Mouse (Mus musculus): ENCODE measurements around the gene Arf6. TPM values are rescaled to one million over a fixed set of nuclear protein-coding genes. Genes with fewer than 3 reads are reported as not detected.

The Arf6 gene
- polyA plus RNA-seq (2014; fragmentation: Nextera tagmentation; extraction: Ambion mirVana) = 48.2 and 53.3 TPM in 2 replicates

GRCm38 (mm10) chr12:69371854-69372671 is at the start of gene Arf6, which contains the start of gene Gm9887:
Gene Arf6 (plus strand): TSS chr12:69372150.
Gene Gm9887 (minus strand): TSS chr12:69372458.
- H3K4me2 ChIP-seq (ENCODE audit: low read length) = peak within 1 kb of the TSS; percentile 94
- peaks cover 21% of the 10 kb centered on the region for H3K36me3 ChIP-seq (ENCODE audit: control insufficient read depth, insufficient read depth, low read length)
- H3K27me3 ChIP-seq (replicated peaks; ENCODE audit: control insufficient read depth, insufficient read depth, low read length) = no peaks in the 10 kb centered on the region
- H3K27ac ChIP-seq (ENCODE audit: low read depth) = peak within 1 kb of the TSS; percentile 83
- H3K9ac ChIP-seq (ENCODE audit: low read length) = peak within 1 kb of the TSS; percentile 96
- H3K4me3 ChIP-seq (ENCODE audit: low read depth, low read length) = peak within 1 kb of the TSS; percentile 99
- DNase-seq (ENCODE audit: low spot score) (peak; percentile 96), ATAC-seq (replicated peaks; ENCODE audit: low FRiP score, low TSS enrichment, low read depth) (peak; percentile 95)
- peaks cover 26% of the 10 kb centered on the region for H3K4me1 ChIP-seq (replicated peaks; ENCODE audit: control insufficient read depth, insufficient read depth, low read length)
- no peaks in the 10 kb centered on the region for H3K9me3 ChIP-seq (ENCODE audit: control insufficient read depth, low read length)
- WGBS = under 1% methylated on average over 90 of the region's 121 CpGs

- H3K9me3 ChIP-seq (ENCODE audit: control insufficient read depth, low read length) = no peaks in the 10 kb centered on the region
- no peak overlapping the region for H3K27ac ChIP-seq (ENCODE audit: low read depth)
- H3K36me3 ChIP-seq (ENCODE audit: control insufficient read depth, insufficient read depth, low read length) = peaks cover 77% of the 10 kb centered on the region
- no peak overlapping the region for H3K4me3 ChIP-seq (ENCODE audit: low read depth, low read length)
- H3K4me2 ChIP-seq (ENCODE audit: low read length) = no peak overlapping the region
- WGBS = 92% methylated on average over 3 of the region's 3 CpGs
- no peak for ATAC-seq (replicated peaks; ENCODE audit: low FRiP score, low TSS enrichment, low read depth)
- H3K9ac ChIP-seq (ENCODE audit: low read length) = no peak overlapping the region
- H3K4me1 ChIP-seq (replicated peaks; ENCODE audit: control insufficient read depth, insufficient read depth, low read length) = no peaks in the 10 kb centered on the region
- no peak for DNase-seq (ENCODE audit: low spot score)
- H3K27me3 ChIP-seq (replicated peaks; ENCODE audit: control insufficient read depth, insufficient read depth, low read length) = no peaks in the 10 kb centered on the region
Measured at GRCm38 (mm10) chr12:69331187-69331586, 40.8 kb upstream of the Arf6 start.

DNA sequence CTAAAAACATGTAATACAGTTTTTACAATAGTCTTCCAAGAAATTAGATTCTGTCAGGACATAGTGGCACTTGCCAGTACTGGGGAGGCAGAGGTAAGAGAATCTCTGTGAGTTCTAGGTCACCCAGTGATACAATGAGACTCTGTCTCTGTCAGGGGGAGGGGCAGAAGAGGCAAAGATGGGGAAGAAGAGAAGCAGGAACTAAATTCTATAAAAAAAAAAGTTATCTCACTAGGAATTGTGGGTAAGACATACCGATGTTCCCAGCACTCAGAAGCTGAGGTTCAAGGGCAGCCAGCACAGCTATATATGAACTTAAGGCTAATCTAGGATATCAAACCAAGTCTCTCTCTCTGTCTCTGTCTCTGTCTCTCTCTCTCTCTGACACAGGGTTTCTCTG is 39.8 kb upstream of the Arf6 start:
- Histone ChIP-seq H3K4me3 (ENCODE audit: low read depth, low read length) (no peak overlapping the region), H3K27me3 (replicated peaks; ENCODE audit: control insufficient read depth, insufficient read depth, low read length) (no peaks in the 10 kb centered on the region), H3K4me2 (ENCODE audit: low read length) (no peak overlapping the region), H3K9ac (ENCODE audit: low read length) (no peak overlapping the region), H3K27ac (ENCODE audit: low read depth) (no peak overlapping the region), H3K4me1 (replicated peaks; ENCODE audit: control insufficient read depth, insufficient read depth, low read length) (no peaks in the 10 kb centered on the region), H3K9me3 (ENCODE audit: control insufficient read depth, low read length) (no peaks in the 10 kb centered on the region), H3K36me3 (ENCODE audit: control insufficient read depth, insufficient read depth, low read length) (peaks cover 78% of the 10 kb centered on the region)
- WGBS = 91% methylated on average over 1 of the region's 1 CpGs
- no peak for DNase-seq (ENCODE audit: low spot score)
- ATAC-seq (replicated peaks; ENCODE audit: low FRiP score, low TSS enrichment, low read depth) = no peak

- WGBS = 83% methylated on average over 2 of the region's 2 CpGs
- no peak overlapping the region for H3K4me3 ChIP-seq (ENCODE audit: low read depth, low read length)
- H3K36me3 ChIP-seq (ENCODE audit: control insufficient read depth, insufficient read depth, low read length) = peaks cover 82% of the 10 kb centered on the region
- H3K9me3 ChIP-seq (ENCODE audit: control insufficient read depth, low read length) = no peaks in the 10 kb centered on the region
- H3K27me3 ChIP-seq (replicated peaks; ENCODE audit: control insufficient read depth, insufficient read depth, low read length) = no peaks in the 10 kb centered on the region
- no peak overlapping the region for H3K27ac ChIP-seq (ENCODE audit: low read depth)
- no peak for ATAC-seq (replicated peaks; ENCODE audit: low FRiP score, low TSS enrichment, low read depth)
- H3K4me2 ChIP-seq (ENCODE audit: low read length) = no peak overlapping the region
- H3K4me1 ChIP-seq (replicated peaks; ENCODE audit: control insufficient read depth, insufficient read depth, low read length) = no peaks in the 10 kb centered on the region
- DNase-seq (ENCODE audit: low spot score) = no peak
- H3K9ac ChIP-seq (ENCODE audit: low read length) = no peak overlapping the region
Measured at GRCm38 (mm10) chr12:69333547-69333946, 38.4 kb upstream of the Arf6 start.

DNA sequence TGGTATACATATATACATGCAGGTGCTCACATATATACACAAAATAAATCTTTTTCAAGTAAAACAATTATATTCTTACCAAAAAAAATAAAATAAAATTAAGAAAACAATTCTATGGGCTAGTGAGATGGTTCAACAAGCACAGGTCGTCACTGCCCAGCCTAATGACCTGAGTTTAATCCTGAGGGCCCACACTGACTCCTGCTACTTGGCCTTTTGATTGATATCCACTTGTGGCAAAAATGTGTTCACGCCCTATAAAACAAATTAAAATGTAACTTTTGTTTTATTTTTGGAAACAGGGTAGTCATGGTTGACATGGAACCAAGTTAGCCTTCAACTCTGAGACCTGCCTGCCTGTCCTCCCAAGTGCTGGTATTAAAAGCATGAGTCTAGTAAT is 22.0 kb upstream of the Arf6 start:
- H3K4me1 ChIP-seq (replicated peaks; ENCODE audit: control insufficient read depth, insufficient read depth, low read length) = no peaks in the 10 kb centered on the region
- WGBS = 92% methylated on average over 2 of the region's 2 CpGs
- no peak overlapping the region for H3K27ac ChIP-seq (ENCODE audit: low read depth)
- peaks cover 87% of the 10 kb centered on the region for H3K36me3 ChIP-seq (ENCODE audit: control insufficient read depth, insufficient read depth, low read length)
- ATAC-seq (replicated peaks; ENCODE audit: low FRiP score, low TSS enrichment, low read depth) (no peak), DNase-seq (ENCODE audit: low spot score) (no peak)
- H3K4me2 ChIP-seq (ENCODE audit: low read length) = no peak overlapping the region
- no peaks in the 10 kb centered on the region for H3K27me3 ChIP-seq (replicated peaks; ENCODE audit: control insufficient read depth, insufficient read depth, low read length)
- H3K4me3 ChIP-seq (ENCODE audit: low read depth, low read length) = no peak overlapping the region
- no peaks in the 10 kb centered on the region for H3K9me3 ChIP-seq (ENCODE audit: control insufficient read depth, low read length)
- no peak overlapping the region for H3K9ac ChIP-seq (ENCODE audit: low read length)

- no peak overlapping the region for H3K9ac ChIP-seq (ENCODE audit: low read length)
- H3K9me3 ChIP-seq (ENCODE audit: control insufficient read depth, low read length) = no peaks in the 10 kb centered on the region
- peaks cover 77% of the 10 kb centered on the region for H3K36me3 ChIP-seq (ENCODE audit: control insufficient read depth, insufficient read depth, low read length)
- DNase-seq (ENCODE audit: low spot score) = no peak
- H3K4me1 ChIP-seq (replicated peaks; ENCODE audit: control insufficient read depth, insufficient read depth, low read length) = no peaks in the 10 kb centered on the region; the same call in 1 of the 2 replicates
- H3K4me2 ChIP-seq (ENCODE audit: low read length) = no peak overlapping the region
- H3K4me3 ChIP-seq (ENCODE audit: low read depth, low read length) = no peak overlapping the region
- H3K27me3 ChIP-seq (replicated peaks; ENCODE audit: control insufficient read depth, insufficient read depth, low read length) = no peaks in the 10 kb centered on the region
- no peak for ATAC-seq (replicated peaks; ENCODE audit: low FRiP score, low TSS enrichment, low read depth)
- 74% methylated on average over 1 of the region's 1 CpGs for WGBS
- H3K27ac ChIP-seq (ENCODE audit: low read depth) = no peak overlapping the region
Measured at GRCm38 (mm10) chr12:69351685-69352084, 20.3 kb upstream of the Arf6 start.

GRCm38 (mm10) chr12:69356546-69357299 is 15.2 kb upstream of the Arf6 start, which contains the start of gene Nemf:
Gene Nemf (minus strand): TSS chr12:69357165.
- DNase-seq (ENCODE audit: low spot score) (peak; percentile 88), ATAC-seq (replicated peaks; ENCODE audit: low FRiP score, low TSS enrichment, low read depth) (peak; percentile 41)
- Histone ChIP-seq H3K4me2 (ENCODE audit: low read length) (peak within 1 kb of the TSS; percentile 82), H3K9me3 (ENCODE audit: control insufficient read depth, low read length) (no peaks in the 10 kb centered on the region), H3K9ac (ENCODE audit: low read length) (peak within 1 kb of the TSS; percentile 92), H3K4me1 (replicated peaks; ENCODE audit: control insufficient read depth, insufficient read depth, low read length) (peaks cover 2% of the 10 kb centered on the region), H3K27me3 (replicated peaks; ENCODE audit: control insufficient read depth, insufficient read depth, low read length) (no peaks in the 10 kb centered on the region), H3K36me3 (ENCODE audit: control insufficient read depth, insufficient read depth, low read length) (peaks cover 30% of the 10 kb centered on the region), H3K4me3 (ENCODE audit: low read depth, low read length) (peak within 1 kb of the TSS; percentile 89), H3K27ac (ENCODE audit: low read depth) (peak within 1 kb of the TSS; percentile 59; the same call in 1 of the 2 replicates)
- WGBS = under 1% methylated on average over 46 of the region's 50 CpGs

DNA sequence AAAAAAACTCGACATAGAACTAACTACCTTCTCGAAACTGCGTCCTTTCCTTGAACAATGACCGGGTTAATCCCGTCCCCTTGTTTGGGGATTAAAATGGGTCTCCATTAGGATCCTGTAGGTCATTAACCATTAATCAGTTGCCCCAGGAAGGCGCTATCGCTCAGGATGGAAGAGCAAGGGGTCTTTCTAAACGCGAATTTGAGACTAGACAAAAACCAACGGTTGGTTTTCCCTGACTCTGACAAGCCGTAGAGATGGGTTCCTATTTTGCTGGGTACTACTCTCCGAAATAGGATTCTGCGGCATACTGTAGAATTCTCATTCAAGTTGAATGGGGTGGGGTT is 14.7 kb upstream of the Arf6 start:
- peak overlapping the region; percentile 59; the same call in 1 of the 2 replicates for H3K27ac ChIP-seq (ENCODE audit: low read depth)
- peak overlapping the region; percentile 89 for H3K4me3 ChIP-seq (ENCODE audit: low read depth, low read length)
- no peaks in the 10 kb centered on the region for H3K9me3 ChIP-seq (ENCODE audit: control insufficient read depth, low read length)
- DNase-seq (ENCODE audit: low spot score) (peak; percentile 72), ATAC-seq (replicated peaks; ENCODE audit: low FRiP score, low TSS enrichment, low read depth) (no peak)
- 5% methylated on average over 13 of the region's 13 CpGs for WGBS
- no peaks in the 10 kb centered on the region for H3K27me3 ChIP-seq (replicated peaks; ENCODE audit: control insufficient read depth, insufficient read depth, low read length)
- peak overlapping the region; percentile 92 for H3K9ac ChIP-seq (ENCODE audit: low read length)
- peaks cover 7% of the 10 kb centered on the region for H3K4me1 ChIP-seq (replicated peaks; ENCODE audit: control insufficient read depth, insufficient read depth, low read length)
- H3K4me2 ChIP-seq (ENCODE audit: low read length) = peak overlapping the region; percentile 71
- peaks cover 25% of the 10 kb centered on the region for H3K36me3 ChIP-seq (ENCODE audit: control insufficient read depth, insufficient read depth, low read length)

Data from intestine, embryonic 14.5 days (tissue).